Mouse (Mus musculus): Measurements from ENCODE around the gene Prl8a1. TPM values are rescaled to one million over a fixed set of nuclear protein-coding genes. Genes with fewer than 3 reads are reported as not detected.

Prl8a1 gene
- polyA plus RNA-seq (2014; fragmentation: Nextera tagmentation; extraction: Ambion mirVana): not detected in 2 replicates

DNA sequence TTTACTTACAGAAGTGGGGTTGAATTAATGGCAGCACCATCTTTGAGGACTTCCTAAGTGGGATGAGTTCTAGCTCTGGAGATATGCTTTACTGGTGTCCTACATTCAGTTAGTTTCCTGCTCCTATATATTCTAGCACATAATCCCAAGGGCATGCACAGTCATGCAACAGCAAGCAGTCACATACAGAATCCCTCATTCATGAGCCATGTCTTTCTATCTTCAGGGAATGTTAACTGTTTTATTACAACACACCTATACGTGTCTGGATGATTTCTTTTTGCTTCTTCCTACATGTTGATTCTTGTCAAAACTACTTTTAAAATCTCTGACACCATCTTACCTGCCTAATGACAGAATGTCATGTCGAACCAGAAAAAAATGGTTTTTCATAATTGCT, at the start of gene Prl8a1:
TSS of gene Prl8a1 (minus strand) at position 101 of the 400 bp plus-strand sequence.
- no peak within 1 kb of the TSS for H3K4me3 ChIP-seq (ENCODE audit: low read depth, low read length)
- 82% methylated on average over 2 of the region's 2 CpGs for WGBS
- H3K27ac ChIP-seq (ENCODE audit: low read depth, low read length): no peak within 1 kb of the TSS
- H3K27me3 ChIP-seq (replicated peaks; ENCODE audit: control insufficient read depth, insufficient read depth, low read length): no peaks in the 10 kb centered on the region
- ATAC-seq (no peak), DNase-seq (ENCODE audit: low spot score) (no peak)
- no peaks in the 10 kb centered on the region for H3K9me3 ChIP-seq (replicated peaks; ENCODE audit: control insufficient read depth, low read length)
- no peak within 1 kb of the TSS for H3K9ac ChIP-seq (ENCODE audit: low read length)
- H3K4me1 ChIP-seq (ENCODE audit: control insufficient read depth, insufficient read depth, low read length): no peaks in the 10 kb centered on the region
- H3K4me2 ChIP-seq (ENCODE audit: low read length): no peak within 1 kb of the TSS
- no peaks in the 10 kb centered on the region for H3K36me3 ChIP-seq (ENCODE audit: control insufficient read depth, insufficient read depth, low read length)

DNA sequence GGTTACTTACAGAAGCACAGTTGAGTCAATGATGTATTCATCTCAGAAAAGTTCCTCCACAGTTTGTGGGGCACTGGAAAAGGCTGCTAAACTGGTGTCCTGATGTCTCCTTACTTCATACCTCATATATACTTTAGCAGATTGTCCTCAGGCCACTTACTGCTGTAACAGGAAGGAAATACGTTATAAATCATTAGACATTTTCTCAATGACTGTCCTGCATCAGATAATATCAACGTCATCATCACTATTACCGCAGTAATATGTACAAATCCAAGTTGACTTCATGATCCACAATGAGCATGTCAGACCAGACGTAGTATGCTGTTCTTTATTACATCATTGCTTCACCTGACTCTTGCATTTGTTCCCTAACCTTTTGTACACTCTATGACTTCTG, 28.5 kb upstream of the Prl8a1 start, which contains the start of gene Prl7b1:
TSS of gene Prl7b1 (minus strand) at position 101 of the 400 bp plus-strand sequence.
- WGBS: 84% methylated on average over 4 of the region's 4 CpGs
- Histone ChIP-seq H3K4me2 (ENCODE audit: low read length) (no peak within 1 kb of the TSS), H3K9me3 (replicated peaks; ENCODE audit: control insufficient read depth, low read length) (no peaks in the 10 kb centered on the region), H3K4me1 (ENCODE audit: control insufficient read depth, insufficient read depth, low read length) (no peaks in the 10 kb centered on the region), H3K9ac (ENCODE audit: low read length) (no peak within 1 kb of the TSS), H3K27ac (ENCODE audit: low read depth, low read length) (no peak within 1 kb of the TSS), H3K4me3 (ENCODE audit: low read depth, low read length) (no peak within 1 kb of the TSS), H3K27me3 (replicated peaks; ENCODE audit: control insufficient read depth, insufficient read depth, low read length) (no peaks in the 10 kb centered on the region), H3K36me3 (ENCODE audit: control insufficient read depth, insufficient read depth, low read length) (no peaks in the 10 kb centered on the region)
- ATAC-seq: no peak
- DNase-seq (ENCODE audit: low spot score): no peak

DNA sequence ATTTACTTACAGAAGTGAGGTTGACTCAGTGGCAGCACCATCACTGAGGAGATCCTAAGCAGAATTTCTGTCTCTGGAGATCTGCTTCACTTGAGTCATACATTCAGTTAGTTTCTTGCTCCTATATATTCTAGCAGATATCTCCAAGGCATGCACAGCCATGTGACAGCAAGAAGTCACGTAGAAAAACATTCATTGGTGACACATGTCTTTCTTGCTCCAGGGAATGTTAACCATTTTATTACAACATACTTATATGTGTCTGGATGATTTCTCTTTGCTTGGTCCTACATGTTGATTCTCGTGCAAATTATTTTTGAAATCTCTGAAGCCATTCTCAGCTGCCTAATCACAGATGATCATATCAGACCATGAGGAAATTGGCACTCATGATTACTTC, 17.5 kb downstream of the Prl8a1 start, which contains the start of gene Prl8a9:
TSS of gene Prl8a9 (minus strand) at position 101 of the 400 bp plus-strand sequence.
- no peak within 1 kb of the TSS for H3K9ac ChIP-seq (ENCODE audit: low read length)
- DNase-seq (ENCODE audit: low spot score) (no peak), ATAC-seq (no peak)
- no peaks in the 10 kb centered on the region for H3K4me1 ChIP-seq (ENCODE audit: control insufficient read depth, insufficient read depth, low read length)
- no peak within 1 kb of the TSS for H3K4me3 ChIP-seq (ENCODE audit: low read depth, low read length)
- H3K4me2 ChIP-seq (ENCODE audit: low read length): no peak within 1 kb of the TSS
- 89% methylated on average over 2 of the region's 2 CpGs for WGBS
- H3K9me3 ChIP-seq (replicated peaks; ENCODE audit: control insufficient read depth, low read length): no peaks in the 10 kb centered on the region
- no peak within 1 kb of the TSS for H3K27ac ChIP-seq (ENCODE audit: low read depth, low read length)
- H3K36me3 ChIP-seq (ENCODE audit: control insufficient read depth, insufficient read depth, low read length): no peaks in the 10 kb centered on the region
- no peaks in the 10 kb centered on the region for H3K27me3 ChIP-seq (replicated peaks; ENCODE audit: control insufficient read depth, insufficient read depth, low read length)

DNA sequence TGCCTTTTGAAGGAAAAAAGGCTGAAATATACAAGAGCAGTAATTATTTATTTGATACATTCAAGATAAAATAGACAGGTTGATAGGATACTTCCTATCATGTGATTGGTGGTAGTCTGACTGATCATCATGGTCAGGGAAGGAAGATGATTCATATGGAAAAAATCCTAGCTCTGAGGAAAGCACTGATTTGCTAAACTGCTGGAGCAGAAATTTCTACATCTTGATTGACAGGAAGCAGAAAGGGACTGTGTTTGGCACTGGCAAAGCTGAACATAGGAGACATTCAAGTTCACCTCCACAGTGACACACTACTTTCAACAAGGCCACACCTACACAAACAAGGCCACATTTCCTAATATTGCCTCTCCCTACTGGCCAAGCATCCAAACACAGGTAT, 28.6 kb downstream of the Prl8a1 start:
- ATAC-seq (no peak), DNase-seq (ENCODE audit: low spot score) (no peak)
- H3K4me3 ChIP-seq (ENCODE audit: low read depth, low read length): no peak overlapping the region
- no peaks in the 10 kb centered on the region for H3K36me3 ChIP-seq (ENCODE audit: control insufficient read depth, insufficient read depth, low read length)
- no peak overlapping the region for H3K4me2 ChIP-seq (ENCODE audit: low read length)
- H3K4me1 ChIP-seq (ENCODE audit: control insufficient read depth, insufficient read depth, low read length): no peaks in the 10 kb centered on the region
- H3K9me3 ChIP-seq (replicated peaks; ENCODE audit: control insufficient read depth, low read length): no peaks in the 10 kb centered on the region
- no peak overlapping the region for H3K9ac ChIP-seq (ENCODE audit: low read length)
- H3K27ac ChIP-seq (ENCODE audit: low read depth, low read length): no peak overlapping the region
- H3K27me3 ChIP-seq (replicated peaks; ENCODE audit: control insufficient read depth, insufficient read depth, low read length): no peaks in the 10 kb centered on the region

Other genes with a start within 250 kb of the Prl8a1 start
- gene Prl8a2, start 236.5 kb downstream of the Prl8a1 start, polyA plus RNA-seq (2014; fragmentation: Nextera tagmentation; extraction: Ambion mirVana): not detected in 2 replicates
- gene Prl2b1, start 191.3 kb downstream of the Prl8a1 start, polyA plus RNA-seq (2014; fragmentation: Nextera tagmentation; extraction: Ambion mirVana): not detected in 2 replicates
- not detected in 2 replicates for gene Prl8a6, start 143.5 kb downstream of the Prl8a1 start, polyA plus RNA-seq (2014; fragmentation: Nextera tagmentation; extraction: Ambion mirVana)
- not detected in 2 replicates for gene Prl8a8, start 69.0 kb downstream of the Prl8a1 start, polyA plus RNA-seq (2014; fragmentation: Nextera tagmentation; extraction: Ambion mirVana)
- gene Prl8a9, start 17.6 kb downstream of the Prl8a1 start, polyA plus RNA-seq (2014; fragmentation: Nextera tagmentation; extraction: Ambion mirVana): not detected in 2 replicates
- not detected in 2 replicates for gene Prl7b1, start 28.4 kb upstream of the Prl8a1 start, polyA plus RNA-seq (2014; fragmentation: Nextera tagmentation; extraction: Ambion mirVana)
- not detected in 2 replicates for gene Prl7a1, start 60.3 kb upstream of the Prl8a1 start, polyA plus RNA-seq (2014; fragmentation: Nextera tagmentation; extraction: Ambion mirVana)
- gene Prl7a2, start 85.9 kb upstream of the Prl8a1 start, polyA plus RNA-seq (2014; fragmentation: Nextera tagmentation; extraction: Ambion mirVana): not detected in 2 replicates
- gene Prl7d1, start 134.6 kb upstream of the Prl8a1 start, polyA plus RNA-seq (2014; fragmentation: Nextera tagmentation; extraction: Ambion mirVana): not detected in 2 replicates
- not detected in 2 replicates for gene Prl7c1, start 198.6 kb upstream of the Prl8a1 start, polyA plus RNA-seq (2014; fragmentation: Nextera tagmentation; extraction: Ambion mirVana)
- not detected in 2 replicates for gene Prl2a1, start 219.5 kb upstream of the Prl8a1 start, polyA plus RNA-seq (2014; fragmentation: Nextera tagmentation; extraction: Ambion mirVana)

All from forebrain, embryonic 14.5 days (tissue).